Mouse (Mus musculus) kidney, embryonic 14.5 days (tissue): ENCODE measurements around the gene Ifnlr1. TPM values are rescaled to one million over a fixed set of nuclear protein-coding genes. Genes with fewer than 3 reads are reported as not detected.

Source experiments
- ATAC-seq: fragments of 200-750 bp; cut with Nextera tagmentation; 2 replicates; pipeline ENCODE4 v1.8.0; 2017; ENCODE audit warnings: moderate number of reproducible peaks, mild to moderate bottlenecking, moderate TSS enrichment, moderate library complexity; ENCODE audit not compliant: low FRiP score, low TSS enrichment
- H3K27ac ChIP-seq: fragments of 300-500 bp; sonication (generic); 2 replicates; pipeline ENCODE4 v1.5.1; 2014; ENCODE audit warnings: low read depth, mild to moderate bottlenecking, low read length, moderate library complexity, mixed read lengths
- H3K27me3 ChIP-seq: fragments of 300-500 bp; sonication (generic); 2 replicates; pipeline ENCODE4 v1.6.1; 2014; ENCODE audit warnings: mild to moderate bottlenecking, low read length; ENCODE audit not compliant: control insufficient read depth, insufficient read depth
- H3K36me3 ChIP-seq: fragments of 300-500 bp; sonication (generic); 2 replicates; pipeline ENCODE4 v1.6.1; 2014; ENCODE audit warnings: low read length, mixed read lengths; ENCODE audit not compliant: control insufficient read depth, insufficient read depth
- H3K4me1 ChIP-seq: fragments of 300-500 bp; sonication (generic); 2 replicates; pipeline ENCODE4 v1.6.1; 2014; ENCODE audit warnings: low read length, mixed read lengths; ENCODE audit not compliant: control insufficient read depth, insufficient read depth
- H3K4me2 ChIP-seq: fragments of 300-500 bp; sonication (generic); replicated peaks from 2 replicates; pipeline ENCODE4 v1.6.1; 2014; ENCODE audit warnings: low read depth, mild to moderate bottlenecking, low read length
- H3K4me3 ChIP-seq: fragments of 300-500 bp; sonication (generic); 2 replicates; pipeline ENCODE4 v1.5.1; 2014; ENCODE audit warnings: mild to moderate bottlenecking, low read length
- H3K9ac ChIP-seq: fragments of 300-500 bp; sonication (generic); 2 replicates; pipeline ENCODE4 v1.6.1; 2014; ENCODE audit warnings: low read depth, mild to moderate bottlenecking, low read length, moderate library complexity
- H3K9me3 ChIP-seq: fragments of 300-500 bp; sonication (generic); 2 replicates; pipeline ENCODE4 v1.6.1; 2016; ENCODE audit warnings: low read length; ENCODE audit not compliant: control insufficient read depth
- WGBS: fragments of 180-500 bp; shearing (Covaris S2); extraction: QIAGEN DNeasy Blood & Tissue Kit; methylation state at CpG from one replicate; pipeline ENCODE4 v1.1.7; 2014; 5-methylcytosine and 5-hydroxymethylcytosine counted together
- polyA plus RNA-seq: library from polyadenylated mRNA; unstranded; fragments of >200 nt; fragmentation: Nextera tagmentation; extraction: Ambion mirVana; gene quantifications from 2 replicates; pipeline ENCODE4 v1.2.1, GENCODE M21; 2014

Ifnlr1 gene
- polyA plus RNA-seq, 1 experiment from 2014 or later: 1.1 TPM

GRCm38 (mm10) chr4:135726416-135726815, 40.3 kb downstream of the Ifnlr1 start:
- WGBS: 68% methylated on average over 11 of the region's 11 CpGs
- no peaks in the 10 kb centered on the region for H3K27me3 ChIP-seq
- no peak for ATAC-seq
- H3K4me3 ChIP-seq: no peak overlapping the region
- H3K9me3 ChIP-seq: peaks cover 4% of the 10 kb centered on the region; the same call in 1 of the 2 replicates
- no peak overlapping the region for H3K27ac ChIP-seq
- no peak overlapping the region for H3K4me2 ChIP-seq
- no peak overlapping the region for H3K9ac ChIP-seq
- H3K36me3 ChIP-seq: no peaks in the 10 kb centered on the region
- no peaks in the 10 kb centered on the region for H3K4me1 ChIP-seq

GRCm38 (mm10) chr4:135727817-135728216, 41.7 kb downstream of the Ifnlr1 start, which contains the start of gene Il22ra1:
TSS of gene Il22ra1 (plus strand) at chr4:135728172.
- Histone ChIP-seq H3K4me1 (no peaks in the 10 kb centered on the region), H3K9me3 (peaks cover 3% of the 10 kb centered on the region; the same call in 1 of the 2 replicates), H3K36me3 (no peaks in the 10 kb centered on the region), H3K27ac (no peak within 1 kb of the TSS), H3K4me2 (no peak within 1 kb of the TSS), H3K9ac (no peak within 1 kb of the TSS), H3K27me3 (no peaks in the 10 kb centered on the region), H3K4me3 (no peak within 1 kb of the TSS)
- ATAC-seq: no peak
- 50% methylated on average over 14 of the region's 14 CpGs for WGBS

- Histone ChIP-seq H3K9ac (no peak overlapping the region), H3K4me2 (no peak overlapping the region), H3K4me3 (no peak overlapping the region), H3K9me3 (peaks cover 6% of the 10 kb centered on the region), H3K4me1 (no peaks in the 10 kb centered on the region), H3K27ac (no peak overlapping the region), H3K27me3 (no peaks in the 10 kb centered on the region), H3K36me3 (no peaks in the 10 kb centered on the region)
- ATAC-seq: no peak; the same call in 1 of the 2 replicates
- 70% methylated on average over 9 of the region's 9 CpGs for WGBS
Observed at GRCm38 (mm10) chr4:135730204-135730603, 44.1 kb downstream of the Ifnlr1 start.

- WGBS: 66% methylated on average over 8 of the region's 8 CpGs
- no peak for ATAC-seq
- H3K9me3 ChIP-seq: peaks cover 6% of the 10 kb centered on the region
- no peaks in the 10 kb centered on the region for H3K27me3 ChIP-seq
- H3K36me3 ChIP-seq: no peaks in the 10 kb centered on the region
- no peak overlapping the region for H3K9ac ChIP-seq
- H3K4me1 ChIP-seq: no peaks in the 10 kb centered on the region
- no peak overlapping the region for H3K4me2 ChIP-seq
- no peak overlapping the region for H3K4me3 ChIP-seq
- no peak overlapping the region for H3K27ac ChIP-seq
Observed at GRCm38 (mm10) chr4:135730951-135731350, 44.9 kb downstream of the Ifnlr1 start.

GRCm38 (mm10) chr4:135733901-135734300, 47.8 kb downstream of the Ifnlr1 start:
- peaks cover 6% of the 10 kb centered on the region for H3K9me3 ChIP-seq
- ATAC-seq: no peak
- no peak overlapping the region for H3K4me2 ChIP-seq
- no peaks in the 10 kb centered on the region for H3K4me1 ChIP-seq
- no peak overlapping the region for H3K27ac ChIP-seq
- no peaks in the 10 kb centered on the region for H3K36me3 ChIP-seq
- H3K27me3 ChIP-seq: no peaks in the 10 kb centered on the region
- H3K4me3 ChIP-seq: no peak overlapping the region
- 94% methylated on average over 14 of the region's 14 CpGs for WGBS
- H3K9ac ChIP-seq: no peak overlapping the region

- Histone ChIP-seq H3K27me3 (no peaks in the 10 kb centered on the region), H3K36me3 (no peaks in the 10 kb centered on the region), H3K4me2 (no peak overlapping the region), H3K4me3 (no peak overlapping the region), H3K9ac (no peak overlapping the region), H3K4me1 (no peaks in the 10 kb centered on the region), H3K9me3 (peaks cover 6% of the 10 kb centered on the region), H3K27ac (no peak overlapping the region)
- 71% methylated on average over 3 of the region's 3 CpGs for WGBS
- no peak for ATAC-seq
Observed at GRCm38 (mm10) chr4:135736903-135737302, 50.8 kb downstream of the Ifnlr1 start.

GRCm38 (mm10) chr4:135738237-135738636, 52.1 kb downstream of the Ifnlr1 start:
- Histone ChIP-seq H3K4me2 (no peak overlapping the region), H3K27me3 (no peaks in the 10 kb centered on the region), H3K4me1 (peaks cover under 1% of the 10 kb centered on the region), H3K9ac (no peak overlapping the region), H3K36me3 (no peaks in the 10 kb centered on the region), H3K9me3 (peaks cover 6% of the 10 kb centered on the region), H3K4me3 (no peak overlapping the region), H3K27ac (no peak overlapping the region)
- ATAC-seq: no peak
- WGBS: 47% methylated on average over 5 of the region's 5 CpGs

- H3K4me1 ChIP-seq: peaks cover 8% of the 10 kb centered on the region
- no peak overlapping the region for H3K4me3 ChIP-seq
- H3K4me2 ChIP-seq: no peak overlapping the region
- no peak for ATAC-seq
- H3K27ac ChIP-seq: no peak overlapping the region
- 65% methylated on average over 7 of the region's 7 CpGs for WGBS
- H3K9ac ChIP-seq: no peak overlapping the region
- no peaks in the 10 kb centered on the region for H3K36me3 ChIP-seq
- no peaks in the 10 kb centered on the region for H3K27me3 ChIP-seq
- H3K9me3 ChIP-seq: peaks cover 6% of the 10 kb centered on the region
Observed at GRCm38 (mm10) chr4:135739148-135739547, 53.1 kb downstream of the Ifnlr1 start.

- H3K27ac ChIP-seq: no peak overlapping the region
- no peaks in the 10 kb centered on the region for H3K36me3 ChIP-seq
- no peaks in the 10 kb centered on the region for H3K27me3 ChIP-seq
- ATAC-seq: no peak
- no peak overlapping the region for H3K9ac ChIP-seq
- 89% methylated on average over 14 of the region's 14 CpGs for WGBS
- H3K4me3 ChIP-seq: no peak overlapping the region
- H3K4me2 ChIP-seq: no peak overlapping the region
- H3K9me3 ChIP-seq: peaks cover 2% of the 10 kb centered on the region
- H3K4me1 ChIP-seq: peaks cover 8% of the 10 kb centered on the region
Observed at GRCm38 (mm10) chr4:135739672-135740071, 53.6 kb downstream of the Ifnlr1 start.
